Mouse (Mus musculus): ENCODE measurements around the gene AC134908.4.

The AC134908.4 gene

DNA sequence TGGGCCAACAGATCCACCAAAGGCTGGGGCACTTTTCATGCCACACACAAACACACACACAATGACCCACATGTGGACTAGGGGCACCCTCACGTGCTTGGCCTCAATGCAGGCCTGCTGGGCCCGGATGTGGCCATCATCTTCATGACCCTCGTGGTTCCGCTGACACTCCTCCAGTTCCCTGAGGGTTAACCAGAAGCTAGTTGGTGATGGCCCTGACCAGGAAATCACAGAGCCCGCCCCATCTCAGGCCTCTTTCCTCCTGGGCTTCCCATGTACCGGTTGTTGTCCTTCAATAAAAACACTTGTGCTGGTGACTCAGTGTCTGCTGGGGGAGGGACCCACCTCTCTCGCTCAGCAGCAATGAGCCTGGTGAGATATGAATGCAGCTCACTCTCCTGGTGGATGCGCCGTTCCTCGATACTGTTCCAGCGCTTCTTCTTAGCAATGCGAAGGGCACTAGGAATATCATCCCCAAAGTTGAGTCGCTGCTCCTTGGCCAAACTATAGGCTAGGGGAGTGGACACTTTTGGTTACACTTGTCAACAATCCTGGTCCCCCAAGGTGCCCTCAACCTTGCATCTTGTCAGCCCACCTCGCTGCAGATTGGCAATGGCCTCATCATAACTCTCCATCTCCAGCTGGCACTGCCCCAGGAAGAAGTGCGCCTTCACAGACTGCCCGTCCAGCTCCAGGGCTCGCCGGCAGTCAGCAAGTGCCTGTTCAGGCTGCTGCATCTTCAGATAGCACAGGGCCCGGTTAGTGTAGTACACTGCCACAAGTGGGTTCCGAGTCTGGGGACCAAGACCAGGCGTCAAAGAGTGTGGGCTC lies 36.2 kb upstream of the AC134908.4 start:
- DNase-seq (ENCODE audit: low read depth, low spot score) = no peak

DNA sequence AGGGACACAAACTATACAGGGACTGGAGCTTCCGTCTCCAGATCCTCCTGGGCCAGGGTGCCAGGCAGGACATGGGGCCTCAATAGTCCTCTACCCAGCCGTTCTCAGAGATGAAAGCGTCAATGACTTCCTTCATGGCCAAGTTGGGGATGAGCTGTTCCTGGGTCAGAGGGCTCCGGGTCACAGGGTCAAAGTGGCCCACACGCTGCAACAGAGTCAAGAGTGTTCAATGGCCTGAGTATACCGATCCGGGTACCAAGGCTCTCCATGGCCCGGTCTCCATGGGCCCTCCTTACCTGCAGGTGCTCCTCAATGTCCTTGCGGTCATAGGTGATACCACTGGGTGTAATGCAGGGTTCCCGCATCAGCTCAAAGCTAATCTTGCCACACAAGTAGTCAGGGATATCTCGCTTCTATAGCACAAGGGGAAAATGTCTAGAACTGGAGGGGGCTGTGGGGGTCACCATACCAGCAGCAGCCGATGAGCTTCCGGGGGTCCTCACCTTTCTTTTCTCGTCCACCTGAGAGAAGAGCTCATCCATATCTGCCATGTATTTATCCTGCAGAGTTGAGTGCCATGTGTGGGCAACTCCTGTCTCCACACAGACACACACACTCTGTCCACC lies 35.5 kb upstream of the AC134908.4 start:
- DNase-seq (ENCODE audit: low read depth, low spot score) = no peak

- no peak for DNase-seq (ENCODE audit: low read depth, low spot score)
Observed at GRCm38 (mm10) chr17:25830200-25830753, 34.8 kb upstream of the AC134908.4 start.

- no peak for DNase-seq (ENCODE audit: low read depth, low spot score)
Observed at GRCm38 (mm10) chr17:25829558-25830017, 34.1 kb upstream of the AC134908.4 start.

DNA sequence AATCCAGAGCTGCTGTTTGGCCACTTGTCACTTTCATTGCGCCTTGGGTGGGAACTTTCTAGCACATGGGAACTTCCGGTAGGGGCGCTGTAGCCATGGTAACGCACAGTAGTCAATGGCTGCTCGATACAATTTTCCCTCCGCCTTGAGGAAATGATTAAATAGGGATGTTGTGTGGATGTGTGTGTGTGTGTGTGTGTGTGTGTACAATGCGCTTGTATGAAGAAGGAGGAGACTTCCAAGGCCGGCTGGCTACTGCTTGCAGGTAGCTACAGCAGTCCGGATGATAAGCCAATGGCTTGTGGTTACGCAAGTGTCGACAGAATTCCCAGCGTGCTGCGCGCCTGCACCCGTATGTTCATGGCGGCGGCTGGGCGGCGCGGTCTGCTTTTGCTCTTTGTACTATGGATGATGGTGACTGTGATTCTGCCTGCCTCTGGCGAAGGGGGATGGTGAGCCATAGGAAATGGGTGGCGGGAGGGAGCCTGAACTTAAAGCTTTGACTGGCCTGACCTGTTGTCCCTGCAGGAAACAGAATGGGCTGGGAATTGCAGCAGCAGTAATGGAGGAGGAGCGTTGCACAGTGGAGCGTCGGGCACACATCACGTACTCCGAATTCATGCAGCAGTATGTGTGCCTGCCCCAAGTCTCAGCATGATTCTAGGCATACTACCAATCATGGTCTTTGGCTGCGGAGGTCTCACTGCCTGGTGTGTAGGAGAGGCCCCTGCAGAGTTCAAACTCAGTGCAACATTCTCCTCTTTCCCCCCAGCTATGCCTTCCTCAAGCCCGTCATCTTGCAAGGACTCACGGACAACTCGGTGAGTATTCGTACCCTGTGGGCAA lies 33.5 kb upstream of the AC134908.4 start, which contains the start of gene Jmjd8:
TSS of gene Jmjd8 (plus strand) at position 156 of the 846 bp plus-strand sequence.
- no peak for DNase-seq (ENCODE audit: low read depth, low spot score)

GRCm38 (mm10) chr17:25828223-25828594 lies 32.8 kb upstream of the AC134908.4 start:
- no peak for DNase-seq (ENCODE audit: low read depth, low spot score)

DNA sequence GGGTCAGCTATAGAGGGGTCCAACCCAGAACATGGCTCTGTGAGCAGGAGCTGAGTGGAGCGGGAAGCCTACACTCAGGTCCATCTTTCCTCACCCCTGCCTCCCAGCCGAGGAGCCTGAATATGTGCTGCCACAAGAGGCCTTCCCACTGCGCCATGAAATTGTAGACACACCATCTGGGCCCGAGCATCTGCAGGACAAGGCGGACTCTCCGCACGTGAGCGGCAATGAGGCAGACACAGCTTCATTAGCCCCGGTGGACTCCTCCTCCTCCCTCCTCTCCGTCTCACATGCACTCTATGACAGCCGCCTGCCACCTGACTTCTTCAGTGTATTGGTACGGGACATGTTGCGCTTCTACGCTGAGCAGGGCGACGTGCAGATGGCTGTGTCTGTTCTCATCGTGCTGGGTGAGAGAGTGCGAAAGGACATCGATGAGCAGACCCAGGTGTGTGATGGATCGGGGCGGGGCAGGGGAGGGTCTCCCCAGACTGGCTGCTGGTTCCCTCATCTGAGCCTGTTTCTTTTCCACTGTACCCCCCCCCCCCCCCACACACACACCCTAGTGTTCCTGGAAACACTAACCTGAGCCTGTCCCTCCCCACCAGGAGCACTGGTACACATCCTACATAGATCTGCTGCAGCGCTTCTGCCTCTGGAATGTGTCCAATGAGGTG lies 32.2 kb upstream of the AC134908.4 start:
- no peak for DNase-seq (ENCODE audit: low read depth, low spot score)

DNA sequence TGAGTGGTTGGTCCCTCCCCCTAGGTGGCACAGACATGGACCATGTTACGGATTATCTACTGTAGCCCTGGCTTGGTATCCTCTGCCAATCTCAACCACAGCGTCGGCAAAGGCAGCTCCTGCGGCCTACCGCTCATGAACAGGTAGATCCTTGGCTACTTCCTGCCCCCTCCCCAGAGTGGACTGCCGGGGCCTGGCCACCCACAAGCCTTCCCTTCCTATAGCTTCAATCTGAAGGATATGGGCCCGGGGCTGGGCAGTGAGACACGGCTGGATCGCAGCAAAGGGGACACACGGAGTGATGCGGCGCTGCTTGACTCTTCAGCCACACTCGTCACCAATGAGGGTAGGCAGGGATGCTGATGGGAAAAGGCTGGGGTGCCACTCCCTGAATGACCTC lies 31.6 kb upstream of the AC134908.4 start:
- DNase-seq (ENCODE audit: low read depth, low spot score) = no peak

- no peak for DNase-seq (ENCODE audit: low read depth, low spot score)
Observed at GRCm38 (mm10) chr17:25825984-25826570, 30.6 kb upstream of the AC134908.4 start.

GRCm38 (mm10) chr17:25825311-25825710 lies 29.9 kb upstream of the AC134908.4 start:
- no peak for DNase-seq (ENCODE audit: low read depth, low spot score)

DNA sequence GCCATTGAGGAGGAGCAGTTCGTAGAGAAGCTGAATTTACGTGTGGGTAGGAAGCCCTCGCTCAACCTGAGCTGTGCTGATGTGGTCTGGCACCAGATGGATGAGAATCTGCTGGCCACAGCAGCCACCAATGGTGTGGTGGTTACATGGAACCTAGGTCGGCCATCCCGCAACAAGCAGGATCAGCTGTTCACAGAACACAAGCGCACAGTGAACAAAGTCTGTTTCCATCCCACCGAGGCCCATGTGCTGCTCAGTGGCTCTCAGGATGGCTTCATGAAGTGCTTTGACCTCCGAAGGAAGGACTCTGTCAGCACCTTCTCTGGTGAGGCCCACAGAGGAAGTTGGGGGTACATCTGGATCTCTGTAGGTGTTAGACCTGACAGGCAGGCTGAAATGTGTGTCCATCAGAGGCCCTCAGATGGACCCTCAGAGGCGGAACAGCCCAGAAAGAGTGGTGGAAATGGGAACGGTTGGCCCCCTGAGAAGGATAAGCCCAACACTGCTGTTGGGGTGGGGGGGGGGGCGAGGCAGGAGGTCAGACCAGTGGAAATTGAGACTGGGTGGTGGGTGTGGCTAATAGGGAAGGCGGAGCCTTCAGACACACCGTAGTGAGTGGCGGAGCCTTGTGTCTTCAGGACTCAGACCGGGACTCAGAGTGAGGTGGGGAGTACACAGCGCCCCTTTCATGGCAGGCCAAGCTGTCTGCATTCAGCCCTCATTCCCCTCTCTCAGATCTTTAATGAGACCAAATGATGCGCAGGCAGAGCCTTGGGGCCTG lies 29.1 kb upstream of the AC134908.4 start:
- DNase-seq (ENCODE audit: low read depth, low spot score) = no peak

- no peak for DNase-seq (ENCODE audit: low read depth, low spot score)
Observed at GRCm38 (mm10) chr17:25823452-25823851, 28.0 kb upstream of the AC134908.4 start, which contains the start of gene Wdr24. Wdr24 (plus strand) TSS chr17:25823627.

GRCm38 (mm10) chr17:25818851-25819780 lies 23.7 kb upstream of the AC134908.4 start:
- DNase-seq (ENCODE audit: low read depth, low spot score) = no peak

GRCm38 (mm10) chr17:25817662-25818061 lies 22.2 kb upstream of the AC134908.4 start:
- no peak for DNase-seq (ENCODE audit: low read depth, low spot score)

DNA sequence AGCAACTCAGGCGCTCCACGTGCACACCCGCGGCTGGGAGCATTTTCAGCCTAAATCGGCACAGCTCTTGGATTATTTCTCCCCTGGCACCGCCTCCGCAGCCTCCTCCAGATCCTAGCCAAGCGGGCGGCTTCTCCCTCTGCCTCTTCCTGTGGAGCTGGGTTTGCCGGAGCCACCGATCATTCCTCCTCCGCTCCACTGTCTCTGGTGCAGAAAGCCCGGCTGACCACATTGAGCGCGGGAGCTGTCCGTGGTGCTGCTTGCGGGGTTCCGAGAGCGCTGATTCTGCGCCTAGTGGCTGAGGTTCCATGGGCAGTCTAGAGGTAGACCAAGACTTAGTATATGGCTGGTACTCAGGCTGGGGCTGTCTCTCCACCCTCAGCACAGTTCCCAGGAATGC lies 18.0 kb upstream of the AC134908.4 start:
- no peak for DNase-seq (ENCODE audit: low read depth, low spot score)

GRCm38 (mm10) chr17:25810890-25811289 lies 15.4 kb upstream of the AC134908.4 start:
- no peak for DNase-seq (ENCODE audit: low read depth, low spot score)

GRCm38 (mm10) chr17:25809606-25810340 lies 14.3 kb upstream of the AC134908.4 start:
- DNase-seq (ENCODE audit: low read depth, low spot score) = no peak
